Mouse (Mus musculus) adrenal gland (tissue): ENCODE data around the gene Cdk5r2.
"Not testable (repeated sequence)": the region's sequence is repeated elsewhere in the genome, so short reads cannot be mapped to it uniquely, and the experiment has no call there.

Source experiments
- intact Hi-C: fragments of 180-260 bp; cut with DNase I; formaldehyde crosslinking; loops from one replicate; pipeline ENCODE4 v1.15.1; 2025
- long read RNA-seq, 2 experiments: library from polyadenylated mRNA; unstranded; transcript quantifications; one replicate each; pipeline ENCODE4 v2.0.0; 2020; ENCODE audit warnings: borderline replicate concordance in 1 of 2; ENCODE audit not compliant: insufficient replicate concordance in 1 of 2

The Cdk5r2 gene
- long read RNA-seq, experiment 1: 0 reads
- long read RNA-seq, experiment 2: 0 reads

DNA sequence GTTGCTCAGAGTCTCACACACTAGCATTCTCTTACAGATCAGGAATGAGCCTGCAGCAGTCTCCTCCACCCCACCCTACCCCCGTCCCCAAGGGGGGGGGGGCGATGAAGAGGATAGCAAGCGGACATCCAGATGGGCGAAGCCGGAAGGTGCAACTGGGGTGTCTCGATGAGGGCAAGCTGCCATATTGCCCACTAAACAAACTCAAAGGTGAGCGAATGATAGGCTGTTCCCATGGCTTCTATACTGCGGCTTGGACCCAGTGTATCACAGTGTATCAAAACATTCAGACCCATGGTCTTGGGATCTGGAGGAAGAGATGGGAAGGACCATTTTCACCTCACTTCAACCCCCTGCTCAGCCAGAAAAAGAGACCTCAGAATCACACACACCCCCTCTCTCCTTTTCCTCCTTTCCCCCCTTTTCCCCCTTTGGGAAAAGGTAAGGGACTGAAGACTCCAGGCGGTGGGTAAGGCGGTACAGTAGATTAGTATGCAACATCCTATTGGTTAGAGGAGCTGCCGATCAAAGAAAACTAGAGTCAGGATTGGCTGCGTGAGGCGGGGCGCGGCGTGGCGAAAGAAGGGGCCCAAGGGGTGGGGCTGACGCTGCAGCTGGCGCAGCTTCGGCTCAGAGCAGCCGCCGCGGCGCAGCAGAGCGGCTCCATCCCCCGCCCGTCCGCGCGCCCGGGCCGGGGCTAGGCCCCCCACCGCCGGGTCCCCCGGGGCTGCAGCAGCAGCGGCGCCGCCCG, at the start of gene Cdk5r2:
Cdk5r2 (plus strand) TSS at position 629 of the 751 bp plus-strand sequence.
- intact Hi-C loops: no loop called here

DNA sequence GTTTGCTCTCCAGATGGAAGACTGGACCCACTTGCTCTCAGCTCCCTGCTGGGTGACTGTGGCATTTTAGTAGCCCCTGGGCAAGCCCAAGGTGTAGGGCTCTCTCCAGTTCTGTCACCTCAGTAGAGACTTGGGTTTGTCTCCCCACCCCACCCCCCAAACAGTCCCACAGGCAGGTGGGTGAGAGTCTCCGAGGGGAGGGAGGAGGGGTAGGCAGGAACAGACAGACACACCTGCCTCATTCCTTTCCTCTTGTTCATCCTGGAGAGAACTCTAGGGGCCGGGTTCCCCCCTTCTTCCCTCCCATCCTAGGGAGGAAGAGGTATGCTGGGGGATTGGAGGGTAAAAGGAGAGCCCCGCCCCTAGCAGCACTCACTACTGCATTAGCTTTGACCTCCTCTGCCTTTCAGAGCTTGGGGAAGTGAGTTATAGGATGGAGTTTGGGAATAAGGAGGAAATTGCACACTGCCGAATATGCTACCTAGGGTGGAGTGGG, 49.3 kb upstream of the Cdk5r2 start:
- intact Hi-C loops: loop anchor here (5.0 kb wide), 1 partner anchor 33 kb away; the partner anchor contains the start of gene Wnt6

- intact Hi-C loops: loop anchor here (5.0 kb wide), 1 partner anchor 34 kb away; the partner anchor contains the start of gene Wnt6
These were observed 48.9 kb upstream of the Cdk5r2 start for GRCm38 (mm10) chr1:74805843-74806242.

DNA sequence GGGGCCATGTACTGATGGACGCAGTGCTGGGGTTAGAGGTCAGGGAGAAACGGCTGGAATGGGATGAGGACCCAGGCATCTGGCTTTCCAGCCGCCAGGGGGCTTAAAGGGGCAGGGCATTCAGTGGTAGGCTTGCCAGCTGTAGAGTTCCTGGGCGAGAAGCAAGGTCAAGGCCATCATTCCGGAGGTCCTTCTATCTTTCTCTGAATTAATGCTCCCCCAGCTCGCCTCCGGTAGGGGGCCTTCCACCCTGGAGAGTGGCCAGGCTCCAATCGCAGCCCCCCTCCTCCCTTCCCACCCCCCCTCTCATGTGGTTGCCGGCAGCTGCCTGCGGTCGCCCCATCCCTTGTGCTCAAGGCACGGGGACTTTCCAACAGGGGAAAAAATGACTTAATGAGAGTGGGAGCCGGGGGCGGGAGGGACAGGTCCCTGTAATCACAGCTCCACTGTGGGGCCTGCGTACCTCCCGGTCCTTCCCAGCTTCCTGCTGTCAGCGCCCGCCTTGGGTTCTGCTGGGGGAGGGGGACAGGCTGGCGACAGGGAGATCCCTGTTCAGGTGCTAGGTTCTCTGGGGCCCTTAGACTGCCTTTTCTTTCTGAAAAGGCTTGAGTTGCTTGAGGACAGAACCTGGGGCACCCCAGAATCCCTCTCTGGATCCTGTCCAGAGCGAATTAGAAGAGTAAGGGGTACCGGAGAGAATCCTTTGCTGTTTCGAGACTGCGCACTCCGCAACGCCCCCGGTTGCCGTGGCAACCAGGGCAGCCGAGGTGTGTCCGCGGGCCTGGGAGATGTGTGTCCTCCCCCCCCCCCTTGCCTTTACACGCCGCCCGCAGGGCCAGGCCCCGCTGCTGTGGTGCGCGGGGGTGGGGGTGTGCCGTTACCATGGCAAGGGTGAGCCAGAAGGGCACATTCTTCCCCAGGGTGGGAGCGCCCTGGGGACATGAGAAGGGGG, 48.1 kb upstream of the Cdk5r2 start:
- intact Hi-C loops: loop anchor here (5.0 kb wide), 1 partner anchor 34 kb away; the partner anchor contains the start of gene Wnt6

DNA sequence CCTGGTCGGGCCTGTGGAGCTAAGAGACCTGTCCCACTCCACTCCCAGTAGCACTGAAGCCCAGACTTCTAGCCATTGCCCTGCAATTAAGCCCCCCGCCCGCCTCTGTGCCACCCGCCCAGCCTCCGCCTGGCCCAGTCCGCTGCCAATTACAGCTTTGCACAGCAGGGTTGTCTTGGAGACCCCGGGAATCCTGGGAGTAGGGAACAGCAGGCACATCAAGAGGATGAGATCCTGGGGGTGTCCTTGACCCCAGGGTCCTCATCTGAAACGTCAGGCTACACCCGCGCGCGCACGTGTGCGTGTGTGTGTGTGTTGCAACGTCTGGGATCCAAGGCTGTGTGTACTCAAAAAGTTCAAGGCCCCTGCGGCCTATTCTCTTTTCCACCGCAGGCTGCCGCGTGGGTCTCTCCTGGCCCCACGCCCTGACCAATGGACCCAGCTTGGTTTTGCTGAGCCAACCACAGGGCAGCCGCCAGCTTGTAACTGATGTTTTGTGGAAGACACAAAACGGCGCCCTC, 47.1 kb upstream of the Cdk5r2 start:
- intact Hi-C loops: loop anchor here (2.0 to 5.0 kb wide), 2 partner anchors 21 to 35 kb away; partner anchors contain the start of gene Wnt6

DNA sequence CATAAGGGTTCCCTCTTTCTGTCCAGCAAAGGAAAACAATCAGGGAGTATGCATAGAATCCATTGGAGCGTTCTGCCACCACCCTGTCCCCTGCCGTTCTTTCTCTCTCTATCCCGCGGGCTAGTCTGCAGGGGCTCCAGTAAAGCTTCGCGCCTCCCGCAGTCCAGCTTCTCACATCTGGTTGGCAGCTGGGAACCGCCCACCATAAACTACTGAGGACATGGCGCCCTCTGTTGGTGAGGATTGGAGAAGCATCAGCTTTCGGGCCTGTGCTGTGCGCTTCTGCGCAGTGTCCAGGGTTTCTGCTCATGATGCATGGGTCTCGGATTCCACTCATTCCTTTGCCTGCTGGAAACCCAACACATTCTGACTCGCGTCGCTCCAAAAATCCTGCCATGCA, 46.7 kb upstream of the Cdk5r2 start:
- intact Hi-C loops: loop anchor here (2.0 to 5.0 kb wide), 2 partner anchors 21 to 36 kb away; partner anchors contain the start of gene Wnt6

GRCm38 (mm10) chr1:74809007-74809406, 45.7 kb upstream of the Cdk5r2 start:
- intact Hi-C loops: loop anchor here (2.0 to 5.0 kb wide), 2 partner anchors 22 to 37 kb away; partner anchors contain the start of gene Wnt6

GRCm38 (mm10) chr1:74814931-74815647, 39.6 kb upstream of the Cdk5r2 start:
- intact Hi-C loops: no loop called here

GRCm38 (mm10) chr1:74815965-74816364, 38.8 kb upstream of the Cdk5r2 start:
- intact Hi-C loops: not testable (repeated sequence)

- intact Hi-C loops: no loop called here
These were observed 38.0 kb upstream of the Cdk5r2 start for GRCm38 (mm10) chr1:74816612-74817199.

DNA sequence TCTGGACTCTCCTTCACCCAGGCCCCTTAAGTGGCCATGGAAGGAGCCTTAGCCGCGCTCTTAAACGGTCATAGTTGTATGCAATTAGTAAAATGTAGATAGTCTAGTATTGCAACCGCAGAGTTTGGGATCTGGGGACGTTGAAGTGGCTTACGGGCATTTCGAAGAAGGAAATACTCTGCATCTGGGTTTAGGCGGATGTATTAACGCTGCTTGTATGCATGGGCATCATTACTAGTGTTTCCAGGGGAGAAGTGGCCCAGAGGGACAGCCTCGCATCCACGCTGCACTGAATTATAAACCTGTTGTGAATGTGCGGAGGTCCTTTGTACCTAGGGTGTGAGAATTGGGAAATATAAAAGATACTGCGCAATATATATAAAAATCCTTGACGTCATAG, 37.5 kb upstream of the Cdk5r2 start:
- intact Hi-C loops: no loop called here

- intact Hi-C loops: no loop called here
These were observed 36.2 kb upstream of the Cdk5r2 start for GRCm38 (mm10) chr1:74818509-74818908.

- intact Hi-C loops: not testable (repeated sequence)
These were observed 31.1 kb upstream of the Cdk5r2 start for GRCm38 (mm10) chr1:74823598-74823997.

- intact Hi-C loops: no loop called here
These were observed 30.0 kb upstream of the Cdk5r2 start for GRCm38 (mm10) chr1:74824518-74825302.

DNA sequence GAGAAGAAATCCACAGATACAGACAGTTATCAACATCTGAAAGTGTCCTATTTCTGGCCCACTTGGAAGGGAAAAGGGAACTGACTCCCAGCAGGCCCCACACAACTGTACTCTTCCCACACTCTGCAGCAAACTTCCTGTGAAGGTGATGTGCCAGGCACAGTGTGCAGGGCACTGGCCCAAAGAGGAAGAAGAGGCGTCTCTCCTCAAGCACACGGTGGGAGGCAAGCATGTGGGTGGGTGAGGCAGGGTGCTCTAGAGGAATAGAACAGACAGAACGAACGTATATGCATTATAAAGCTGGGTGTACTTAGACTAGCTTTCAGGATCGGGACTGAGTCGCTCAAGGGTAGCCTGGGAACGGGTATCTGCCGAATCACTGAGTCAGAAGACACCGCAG, 24.7 kb upstream of the Cdk5r2 start:
- intact Hi-C loops: no loop called here

DNA sequence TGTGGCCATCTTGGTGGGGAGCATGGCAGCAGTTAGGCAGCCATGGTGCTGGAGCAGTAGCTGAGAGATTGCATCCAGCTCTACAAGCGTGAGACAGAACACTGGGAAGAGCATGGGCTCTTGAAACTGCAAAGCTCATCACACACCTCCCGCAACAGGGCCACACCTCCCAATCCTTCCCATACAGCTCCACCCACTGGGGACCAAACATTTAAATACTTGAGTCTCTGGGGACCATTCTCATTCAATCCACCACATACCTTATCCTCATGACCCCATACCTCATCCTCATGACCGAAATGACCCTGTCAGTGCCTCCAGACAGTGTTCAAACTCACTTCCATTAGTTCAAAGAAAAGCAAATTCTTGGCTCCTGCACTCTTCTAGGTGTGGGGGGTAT, 21.5 kb upstream of the Cdk5r2 start:
- intact Hi-C loops: no loop called here

DNA sequence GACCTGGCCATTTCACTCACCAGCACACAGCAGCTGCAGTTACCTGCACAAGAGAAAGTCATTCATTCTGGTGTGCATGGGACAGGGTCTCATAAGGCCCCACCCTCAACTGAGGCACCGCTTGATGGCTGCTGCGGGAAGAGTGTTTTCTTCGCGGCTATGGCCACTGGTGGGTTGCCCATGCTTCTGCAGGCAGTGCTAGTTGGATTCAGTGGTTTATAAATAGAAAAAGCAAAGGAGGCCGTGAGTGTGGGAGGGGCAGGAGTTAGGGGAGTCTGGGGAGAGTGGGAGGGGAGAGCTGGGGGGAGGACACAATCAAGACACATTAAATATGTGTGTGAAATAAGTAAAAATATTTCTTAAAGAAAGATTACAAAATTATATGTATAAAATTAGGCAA, 11.6 kb upstream of the Cdk5r2 start:
- intact Hi-C loops: no loop called here

DNA sequence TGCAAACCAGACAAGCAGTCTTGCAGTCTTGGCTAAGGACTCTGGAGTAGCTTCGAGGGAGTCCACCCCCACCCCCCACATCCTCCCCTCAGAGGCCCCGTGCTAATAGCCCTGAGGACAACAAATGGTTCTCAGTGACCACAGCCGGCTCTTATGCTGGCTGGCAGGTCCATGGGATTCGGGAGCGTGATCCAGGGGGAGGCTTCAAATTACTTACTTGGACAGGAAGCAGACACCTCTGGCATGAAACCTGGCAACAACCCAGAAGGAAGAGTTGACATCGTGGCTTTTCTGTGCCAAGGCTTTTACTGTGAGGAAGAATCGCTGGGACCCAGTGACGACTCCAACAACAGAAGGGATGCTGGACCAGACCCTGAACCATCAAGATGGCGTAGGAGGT, 8.4 kb upstream of the Cdk5r2 start:
- intact Hi-C loops: no loop called here

DNA sequence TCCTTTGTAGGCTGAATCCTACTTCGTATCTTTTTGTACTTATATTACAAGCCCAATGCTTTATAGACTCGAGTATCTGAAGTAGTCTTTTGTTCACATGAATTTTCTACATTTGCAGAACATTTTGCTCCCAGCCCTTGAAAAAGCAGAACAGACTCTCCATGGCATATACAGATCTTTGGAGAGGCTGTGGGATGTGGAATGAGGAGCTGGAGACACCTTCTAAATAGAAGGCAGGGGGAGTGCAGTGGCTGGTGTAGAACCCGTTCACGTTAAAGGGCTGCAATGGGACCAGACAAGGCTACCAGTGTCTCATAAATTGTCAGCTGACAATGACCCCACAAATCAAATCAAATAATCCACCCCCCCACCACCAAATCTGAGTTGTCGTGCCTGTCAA, 5.8 kb upstream of the Cdk5r2 start:
- intact Hi-C loops: no loop called here
